Mouse (Mus musculus) adrenal gland (tissue): ENCODE results near the gene B4galnt2.

Experiments
- intact Hi-C: fragments of 180-260 bp; cut with DNase I; formaldehyde crosslinking; loops from one replicate; pipeline ENCODE4 v1.15.1; 2025
- microRNA-seq, 2 experiments: library from miRNA; unstranded; fragments of <30 nt; microRNA quantifications; one replicate each; pipeline ENCODE4; 2019

B4galnt2 gene

DNA sequence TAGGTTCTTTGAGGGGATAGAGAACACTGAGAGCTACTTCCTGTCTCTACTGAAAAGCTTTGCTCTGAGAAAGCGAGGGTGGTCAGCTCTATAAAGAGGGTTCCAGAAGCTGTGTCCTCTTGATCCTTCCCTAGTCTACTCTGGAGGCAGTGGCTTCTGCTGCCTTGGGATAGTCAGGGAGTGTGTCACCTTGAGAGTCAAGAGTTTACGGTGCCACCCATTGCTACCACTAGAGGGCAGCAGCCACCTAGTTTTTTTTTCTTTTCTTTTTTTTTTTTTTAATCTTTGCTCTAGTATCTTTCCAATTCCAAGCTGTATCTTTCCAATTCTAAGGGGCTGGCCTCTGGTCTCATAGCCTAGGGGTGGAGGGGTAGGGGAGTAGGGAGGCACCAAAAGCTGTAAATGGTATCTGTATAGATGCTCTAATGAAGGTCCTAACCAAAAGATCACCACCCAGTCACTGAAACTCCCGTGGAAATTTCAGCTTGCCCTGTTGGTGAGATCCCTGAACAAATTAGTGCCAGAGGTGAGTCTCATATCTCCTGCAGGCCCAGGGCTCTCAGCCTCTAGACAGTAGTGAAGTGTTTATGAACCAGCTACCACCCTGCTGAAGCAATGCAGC, 87.1 kb downstream of the B4galnt2 start:
- intact Hi-C loops, result loop anchor here (2.0 kb wide), 1 partner anchor 25 kb away; no protein-coding TSS in a partner anchor

DNA sequence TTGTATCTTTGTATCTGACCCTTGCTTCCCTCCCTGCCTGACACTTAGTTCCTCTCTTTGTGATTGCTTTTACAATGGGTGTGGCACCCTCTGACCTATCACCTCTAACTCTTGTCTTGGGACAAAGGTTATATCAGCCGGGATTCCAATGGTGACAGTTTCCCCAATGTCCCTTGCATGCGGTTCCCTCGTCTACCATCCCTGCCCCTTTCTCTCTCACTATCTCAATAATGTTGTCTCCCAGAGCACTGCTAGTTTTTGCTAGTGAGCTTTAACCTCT, 87.6 kb downstream of the B4galnt2 start:
- intact Hi-C loops, result no loop called here

DNA sequence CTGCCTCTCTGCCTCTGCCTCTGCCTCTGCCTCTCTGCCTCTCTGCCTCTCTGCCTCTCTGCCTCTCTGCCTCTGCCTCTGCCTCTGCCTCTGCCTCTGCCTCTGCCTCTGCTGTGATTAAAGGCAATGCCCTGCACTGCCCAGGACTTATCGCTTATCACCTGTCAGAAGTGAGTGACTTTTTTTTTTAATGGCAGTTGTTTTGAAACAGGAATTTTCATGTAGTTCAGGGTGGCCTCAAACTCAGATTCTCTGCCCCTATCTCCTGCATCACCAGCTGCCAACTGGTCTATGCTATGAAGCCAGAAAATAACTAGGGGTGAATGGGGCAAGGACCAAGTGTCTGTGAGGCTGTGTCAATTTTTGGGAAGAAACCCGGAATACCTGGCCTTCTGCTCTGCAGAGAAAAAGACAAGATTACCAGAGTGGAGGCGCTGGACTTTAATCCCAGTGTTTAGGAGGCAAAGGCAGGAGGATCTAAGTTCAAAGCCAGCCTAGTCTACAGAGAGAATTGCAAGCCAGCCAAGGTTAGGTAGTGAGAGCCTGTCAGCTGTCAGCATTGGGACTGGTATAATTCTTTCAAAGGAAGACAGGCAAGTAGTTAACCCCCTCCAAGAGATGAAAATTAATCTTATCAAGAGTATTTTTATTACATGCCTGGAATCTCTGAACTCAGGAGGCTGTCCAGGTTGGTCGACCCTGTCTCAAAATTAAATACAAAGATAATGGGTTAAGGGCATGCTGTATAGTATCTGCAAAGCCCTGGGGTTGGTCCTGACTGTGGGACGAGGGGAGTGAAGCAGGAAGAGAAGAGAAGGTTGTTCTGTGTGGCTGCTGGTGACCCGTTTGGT, 88.1 kb downstream of the B4galnt2 start:
- intact Hi-C loops, result no loop called here

DNA sequence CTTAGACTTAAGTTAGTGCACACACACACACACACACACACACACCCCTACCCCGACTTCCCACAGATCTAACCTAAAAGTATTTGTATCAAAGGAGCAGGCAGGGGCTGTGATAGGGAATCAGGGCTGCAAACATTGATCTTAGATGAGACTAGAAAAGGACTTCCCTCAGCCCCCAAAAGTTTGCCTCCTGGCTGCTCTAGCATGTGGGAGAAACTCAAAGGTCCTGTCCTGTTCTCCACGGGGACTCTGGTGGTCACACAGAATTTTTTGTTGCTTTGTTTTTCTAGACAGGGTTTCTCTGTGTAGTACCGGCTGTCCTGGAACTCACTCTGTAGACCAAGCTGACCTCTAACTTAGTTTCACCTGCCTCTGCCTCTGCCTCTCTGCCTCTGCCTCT, 89.1 kb downstream of the B4galnt2 start:
- intact Hi-C loops, result loop anchor here (2.0 kb wide), 1 partner anchor 55 kb away; no protein-coding TSS in a partner anchor

DNA sequence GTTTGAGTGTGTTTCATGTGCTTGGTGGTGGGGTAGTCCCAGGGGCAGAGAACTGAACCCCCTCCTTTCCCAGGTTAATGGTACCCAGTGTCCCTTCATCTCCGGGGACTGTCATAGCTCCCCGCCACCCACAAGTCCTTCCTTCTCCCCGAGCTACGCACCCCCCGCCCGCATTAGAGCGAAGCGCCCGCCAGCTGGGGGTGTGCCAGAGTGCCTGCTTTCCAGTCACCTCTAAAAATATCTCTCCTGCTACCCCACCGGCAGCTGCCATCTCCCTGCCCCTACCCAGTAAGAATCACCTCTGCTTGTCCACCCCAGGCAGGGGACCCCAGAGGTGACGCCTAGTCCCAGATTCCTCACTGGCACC, 89.8 kb downstream of the B4galnt2 start:
- intact Hi-C loops, result loop anchor here (2.0 kb wide), 1 partner anchor 54 kb away; no protein-coding TSS in a partner anchor

DNA sequence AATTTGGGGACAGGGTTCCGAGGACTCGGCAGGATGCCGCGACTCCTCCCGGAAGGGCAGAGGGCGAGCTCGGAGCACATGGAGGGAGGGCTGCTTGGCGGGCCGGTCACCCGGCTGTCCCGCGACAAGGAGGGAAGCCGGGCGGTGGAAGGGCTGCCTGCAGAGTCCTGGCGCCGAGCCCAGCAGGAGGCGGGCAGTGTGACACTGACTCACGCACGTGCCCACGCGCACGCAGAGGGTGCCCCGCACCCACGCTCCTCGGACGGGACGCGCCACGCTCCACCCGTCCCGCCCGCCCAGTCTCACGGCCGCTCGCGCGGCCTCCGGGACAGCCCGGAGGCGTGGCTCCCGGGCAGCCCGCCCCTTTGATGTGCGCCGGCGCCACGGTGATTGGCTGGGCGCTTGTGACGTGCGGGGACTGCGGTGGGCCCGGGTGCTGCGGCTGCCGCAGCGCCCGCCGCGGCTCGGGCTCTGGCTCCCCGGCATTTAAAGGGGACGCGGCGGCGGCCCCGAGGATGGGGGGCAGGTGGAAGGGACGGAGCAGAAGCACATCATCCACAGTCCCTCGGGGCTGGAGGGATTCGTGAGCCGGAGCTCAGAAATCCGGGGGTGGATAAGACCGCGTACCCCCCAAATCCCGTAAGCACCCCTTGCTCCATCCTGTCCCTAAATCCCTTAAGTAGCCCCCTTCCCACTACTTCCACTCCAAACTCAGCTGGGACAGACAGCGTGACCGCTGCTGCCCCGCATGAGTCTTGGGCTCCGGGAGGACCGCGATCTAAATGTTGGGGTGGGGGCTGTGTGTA, 90.4 kb downstream of the B4galnt2 start, which contains the start of gene Phospho1:
Phospho1 (plus strand) TSS at position 429 of the 806 bp plus-strand sequence.
- intact Hi-C loops, result loop anchor here (2.0 kb wide), 1 partner anchor 53 kb away; no protein-coding TSS in a partner anchor

DNA sequence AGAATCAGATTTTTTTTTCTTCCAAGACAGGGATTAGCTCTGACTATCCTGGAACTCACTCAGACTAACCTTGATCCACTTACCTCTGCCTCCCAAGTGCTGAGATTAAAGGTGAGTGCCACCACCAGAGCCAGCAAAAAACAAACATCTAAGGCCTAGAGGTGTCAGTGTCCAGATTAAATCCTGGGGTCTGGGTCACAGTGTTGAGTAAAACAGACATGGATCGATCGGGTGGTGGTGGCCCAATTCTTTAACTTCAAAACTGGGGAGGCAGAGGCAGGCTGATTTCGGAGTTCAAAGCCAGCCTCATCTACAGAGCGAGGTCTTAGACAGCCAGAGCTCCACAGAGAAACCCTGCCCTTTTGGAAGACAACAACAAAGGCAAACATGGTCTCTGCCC, 92.3 kb downstream of the B4galnt2 start:
- intact Hi-C loops, result no loop called here

DNA sequence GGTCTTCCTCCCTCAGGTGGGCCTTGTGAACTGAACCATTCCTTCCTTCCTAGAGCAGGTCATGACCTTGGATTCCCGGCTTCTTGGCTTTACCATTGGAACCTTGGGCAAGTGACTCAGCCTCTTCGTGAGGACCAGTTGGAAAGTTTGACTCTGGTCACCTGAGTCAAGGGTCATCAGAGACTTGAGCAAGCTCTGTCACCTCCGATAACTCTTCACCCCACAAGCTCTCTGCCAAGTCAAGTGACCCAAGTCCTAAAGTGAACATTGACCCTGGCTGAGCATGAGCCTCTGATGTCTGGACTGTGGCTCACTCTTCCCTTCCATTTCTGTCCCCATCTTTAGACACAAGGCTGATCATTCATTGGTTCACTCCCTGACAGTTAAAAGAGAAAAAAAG, 93.2 kb downstream of the B4galnt2 start:
- intact Hi-C loops, result no loop called here

DNA sequence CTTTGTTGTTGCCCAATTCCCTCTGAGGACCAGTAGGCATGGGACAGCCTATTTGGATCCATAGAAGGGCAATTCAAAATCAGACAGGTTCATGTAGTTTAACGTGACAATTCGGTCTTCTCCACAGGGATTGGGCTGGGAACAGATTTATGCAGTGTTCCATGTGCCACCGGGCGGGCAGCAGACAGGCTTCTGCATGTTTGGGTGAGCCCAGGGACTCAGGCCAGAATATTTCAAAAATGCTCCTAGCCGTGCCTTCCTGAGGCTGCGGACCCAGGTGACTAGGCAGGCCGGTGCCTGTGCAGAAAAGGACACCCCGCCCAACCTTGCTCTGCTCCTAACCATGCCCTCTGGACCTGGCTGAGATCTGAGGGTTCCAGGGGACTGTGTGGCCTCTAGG, 95.6 kb downstream of the B4galnt2 start:
- intact Hi-C loops, result no loop called here

Small RNA genes lying within 50 kb of the gene (microRNA-seq; reads per million reads assigned to microRNA genes)
- 0 reads per million in 2 experiments for gene Mir3063
